Mouse (Mus musculus) MEL (cell line): ENCODE measurements around the gene Fanci.

Source experiments
- POLR2A ChIP-seq, 2 experiments: IDR thresholded peaks; 2 replicates each; pipeline ENCODE4 v1.6.1; 2011 to 2012; ENCODE audit warnings: low read length in 2 of 2, mild to moderate bottlenecking in 2 of 2, control low read depth in 1 of 2, improper control_type of control experiment in 1 of 2, low read depth in 1 of 2, moderate library complexity in 1 of 2; ENCODE audit not compliant: control insufficient read depth in 1 of 2, insufficient read depth in 1 of 2, poor library complexity in 1 of 2
- POLR2AphosphoS5 ChIP-seq: IDR thresholded peaks from 2 replicates; pipeline ENCODE4 v1.6.1; 2012; ENCODE audit warnings: low read depth, borderline replicate concordance, mild to moderate bottlenecking, inconsistent platforms, low read length, moderate library complexity, mixed read lengths
- RAD21 ChIP-seq: IDR thresholded peaks from 2 replicates; pipeline ENCODE4 v1.6.1; 2011; ENCODE audit warnings: mild to moderate bottlenecking, low read depth, low read length, improper control_type of control experiment
- SIN3A ChIP-seq: IDR thresholded peaks from 2 replicates; pipeline ENCODE4 v1.6.1; 2012; ENCODE audit warnings: low read length, improper control_type of control experiment, inconsistent platforms

DNA sequence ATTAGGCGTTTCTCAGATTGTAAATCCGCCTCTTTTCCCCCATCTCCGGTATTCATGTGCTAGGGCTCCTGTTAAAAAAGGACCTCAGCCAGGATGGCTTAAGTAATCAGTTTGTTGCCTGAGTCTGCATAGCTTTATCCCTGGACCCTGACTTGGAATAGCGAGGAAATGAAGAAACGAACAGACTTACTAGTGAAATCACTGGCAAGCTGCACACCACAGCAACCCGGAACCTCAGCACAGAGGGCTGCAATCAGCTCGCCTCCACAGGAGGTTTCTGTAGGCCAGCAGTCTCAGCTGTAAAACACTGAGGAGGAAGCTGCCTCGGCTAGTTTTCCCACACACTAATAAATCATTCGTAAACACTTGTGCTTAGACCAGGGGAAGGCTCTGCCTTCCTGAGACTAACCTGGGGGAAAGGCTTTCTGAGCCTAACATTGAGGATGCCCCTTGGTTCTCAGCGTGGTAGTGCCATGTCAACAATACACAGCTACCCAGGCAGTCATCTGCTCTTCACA, 5.8 kb downstream of the Fanci start:
- TF ChIP-seq POLR2A (IDR thresholded peaks at IDR 0.05; ENCODE audit: control insufficient read depth in 1 of 2, insufficient read depth in 1 of 2, low read depth in 1 of 2, low read length in 2 of 2, poor library complexity in 1 of 2) (no peak), POLR2AphosphoS5 (no peak), SIN3A (no peak), RAD21 (no peak)
